Mouse (Mus musculus): ENCODE measurements around the gene BC049762. TPM values are rescaled to one million over a fixed set of nuclear protein-coding genes. Genes with fewer than 3 reads are reported as not detected.

Gene BC049762
- polyA plus RNA-seq, 1 experiment from 2014 or later: not detected

DNA sequence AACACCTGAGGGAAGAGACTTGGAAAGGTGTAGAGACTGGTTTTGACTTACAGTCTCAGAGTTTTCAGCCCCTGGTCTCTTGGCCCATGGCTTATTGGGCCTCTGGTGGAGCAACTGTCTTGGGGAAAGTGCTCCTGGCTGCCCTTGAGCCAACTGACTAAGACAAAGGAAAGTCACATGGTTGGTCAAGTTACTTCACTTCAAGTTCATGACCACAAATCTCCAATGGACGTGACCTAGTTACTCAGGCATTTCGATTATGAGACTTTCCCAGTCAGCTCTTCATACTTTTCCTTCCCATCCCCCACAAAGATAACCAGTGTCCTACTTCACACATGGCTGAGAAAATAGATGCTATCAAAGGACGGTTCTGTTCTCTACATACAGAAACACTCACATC is 55.1 kb downstream of the BC049762 start:
- Histone ChIP-seq H3K9ac (no peak overlapping the region), H3K27me3 (no peaks in the 10 kb centered on the region), H3K4me1 (no peaks in the 10 kb centered on the region), H3K4me2 (no peak overlapping the region), H3K4me3 (no peak overlapping the region), H3K27ac (no peak overlapping the region), H3K36me3 (no peaks in the 10 kb centered on the region), H3K9me3 (no peaks in the 10 kb centered on the region)
- WGBS: 58% methylated on average over 3 of the region's 3 CpGs
- ATAC-seq (ENCODE audit: borderline replicate concordance, extremely low read depth, low FRiP score, low TSS enrichment): no peak

Other genes starting within 250 kb of the BC049762 start
- not detected in 2 replicates for gene Olfr54, start 248.8 kb downstream of the BC049762 start, polyA plus RNA-seq (2015; fragmentation: Nextera tagmentation; extraction: Ambion mirVana)
- not detected in 2 replicates for gene Olfr1375, start 214.9 kb downstream of the BC049762 start, polyA plus RNA-seq (2015; fragmentation: Nextera tagmentation; extraction: Ambion mirVana)
- gene Zfp354a, start 203.8 kb downstream of the BC049762 start, polyA plus RNA-seq (2015; fragmentation: Nextera tagmentation; extraction: Ambion mirVana): 7.8 and 10.2 TPM in 2 replicates
- not detected in 2 replicates for gene Gm12569, start 42.6 kb downstream of the BC049762 start, polyA plus RNA-seq (2015; fragmentation: Nextera tagmentation; extraction: Ambion mirVana)
- 96.2 and 108 TPM in 2 replicates for gene Clk4, start 1.3 kb downstream of the BC049762 start, polyA plus RNA-seq (2015; fragmentation: Nextera tagmentation; extraction: Ambion mirVana)
- gene Col23a1, start 26.9 kb upstream of the BC049762 start, polyA plus RNA-seq (2015; fragmentation: Nextera tagmentation; extraction: Ambion mirVana): 24.9 and 25.0 TPM in 2 replicates

Measured in lung, embryonic 15.5 days (tissue).